Mouse (Mus musculus) layer of hippocampus, postnatal 14 days (tissue): ENCODE data around the gene Gspt1. TPM values are rescaled to one million over a fixed set of nuclear protein-coding genes. Genes with fewer than 3 reads are reported as not detected.
"Not testable (repeated sequence)": the region's sequence is repeated elsewhere in the genome, so short reads cannot be mapped to it uniquely, and the experiment has no call there.

Experiments used
- DNase-seq, 2 experiments: peaks; one replicate each; pipeline ENCODE4 v3.0.0; 2021 to 2022; ENCODE audit warnings: low spot score in 2 of 2, mixed read lengths in 1 of 2
- long read RNA-seq, 2 experiments: library from polyadenylated mRNA; stranded (forward); transcript quantifications; one replicate each; pipeline ENCODE4 v2.0.0; 2021
- total RNA-seq, 2 experiments: library from RNA; stranded (reverse); gene quantifications; 2 replicates each; pipeline ENCODE4 v1.2.3; 2021

The Gspt1 gene
- total RNA-seq, result 10 to 100 TPM; 92.4 to 95.1 TPM
- long read RNA-seq, experiment 1, transcript Gspt1-201 (15 exons, 2,898 nt), result major isoform, 19 of 34 reads
- long read RNA-seq, experiment 1, transcript Gspt1-205 (15 exons, 3,716 nt), result minor isoform, 11 of 34 reads
- long read RNA-seq, experiment 1, partial matches to known transcripts, result 2 of 34 reads
- long read RNA-seq, experiment 1, other reads (novel, unspliced or antisense), result 2 of 34 reads
- long read RNA-seq, experiment 2, transcript Gspt1-201 (15 exons, 2,898 nt), result major isoform, 24 of 51 reads
- long read RNA-seq, experiment 2, transcript Gspt1-205 (15 exons, 3,716 nt), result minor isoform, 17 of 51 reads
- long read RNA-seq, experiment 2, partial matches to known transcripts, result 2 of 51 reads
- long read RNA-seq, experiment 2, other reads (novel, unspliced or antisense), result 8 of 51 reads

GRCm38 (mm10) chr16:11253898-11254722 lies at the start of gene Gspt1:
TSS of gene Gspt1 (minus strand) at chr16:11254325.
- DNase-seq, result peak; percentile 97 to 99

GRCm38 (mm10) chr16:11303741-11304140 lies 49.6 kb upstream of the Gspt1 start:
- DNase-seq, result no peak

GRCm38 (mm10) chr16:11297700-11298099 lies 43.6 kb upstream of the Gspt1 start:
- not testable (repeated sequence) for DNase-seq

- DNase-seq, result not testable (repeated sequence)
Measured at GRCm38 (mm10) chr16:11295583-11295982, 41.5 kb upstream of the Gspt1 start.

- not testable (repeated sequence) for DNase-seq
Measured at GRCm38 (mm10) chr16:11288873-11289272, 34.7 kb upstream of the Gspt1 start.

GRCm38 (mm10) chr16:11285949-11286348 lies 31.8 kb upstream of the Gspt1 start:
- DNase-seq, result no peak

- DNase-seq, result no peak
Measured at GRCm38 (mm10) chr16:11284881-11285280, 30.8 kb upstream of the Gspt1 start.

GRCm38 (mm10) chr16:11282655-11283232 lies 28.6 kb upstream of the Gspt1 start:
- peak; percentile 14 to 55 for DNase-seq

GRCm38 (mm10) chr16:11278778-11279177 lies 24.7 kb upstream of the Gspt1 start:
- no peak for DNase-seq

GRCm38 (mm10) chr16:11276888-11277287 lies 22.8 kb upstream of the Gspt1 start:
- DNase-seq, result no peak

- no peak for DNase-seq
Measured at GRCm38 (mm10) chr16:11271073-11271472, 16.9 kb upstream of the Gspt1 start.

GRCm38 (mm10) chr16:11270642-11271041 lies 16.5 kb upstream of the Gspt1 start:
- DNase-seq, result no peak

- no peak for DNase-seq
Measured at GRCm38 (mm10) chr16:11269808-11270207, 15.7 kb upstream of the Gspt1 start.

- DNase-seq, result no peak
Measured at GRCm38 (mm10) chr16:11266556-11266955, 12.4 kb upstream of the Gspt1 start.

- no peak for DNase-seq
Measured at GRCm38 (mm10) chr16:11263266-11263665, 9.1 kb upstream of the Gspt1 start.

GRCm38 (mm10) chr16:11254723-11255164 lies 619 bp upstream of the Gspt1 start:
- DNase-seq, result peak in 1 of 2 experiments; percentile 11

GRCm38 (mm10) chr16:11253065-11253831 lies 877 bp downstream of the Gspt1 start:
- DNase-seq, result peak; percentile 24 to 28

- no peak for DNase-seq
Measured at GRCm38 (mm10) chr16:11247791-11248190, 6.3 kb downstream of the Gspt1 start.

GRCm38 (mm10) chr16:11245767-11246166 lies 8.4 kb downstream of the Gspt1 start:
- no peak for DNase-seq

- no peak for DNase-seq
Measured at GRCm38 (mm10) chr16:11242401-11242800, 11.7 kb downstream of the Gspt1 start.

GRCm38 (mm10) chr16:11217801-11218200 lies 36.3 kb downstream of the Gspt1 start:
- DNase-seq, result no peak
